Mouse (Mus musculus) gastrocnemius, postnatal 4 days (tissue): ENCODE data around the gene Rprml. TPM values are rescaled to one million over a fixed set of nuclear protein-coding genes. Genes with fewer than 3 reads are reported as not detected.

Experiments
- DNase-seq, 2 experiments: peaks; one replicate each; pipeline ENCODE4 v3.0.0; 2021 to 2022; ENCODE audit warnings: low spot score in 2 of 2, mixed read lengths in 2 of 2
- total RNA-seq, 2 experiments: library from RNA; stranded (reverse); gene quantifications; 2 replicates each; pipeline ENCODE4 v1.2.3; 2021

Gene Rprml
- total RNA-seq, 2 experiments from 2014 or later = 0.27 TPM; not detected in 1

- no peak for DNase-seq
Measured at GRCm38 (mm10) chr11:103663119-103663518, 13.7 kb downstream of the Rprml start.

- no peak for DNase-seq
Measured at GRCm38 (mm10) chr11:103665695-103666094, 16.3 kb downstream of the Rprml start.

- no peak for DNase-seq
Measured at GRCm38 (mm10) chr11:103666181-103666906, 17.0 kb downstream of the Rprml start.

- no peak for DNase-seq
Measured at GRCm38 (mm10) chr11:103666907-103667426, 17.6 kb downstream of the Rprml start.

- no peak for DNase-seq
Measured at GRCm38 (mm10) chr11:103675556-103675955, 26.2 kb downstream of the Rprml start.

GRCm38 (mm10) chr11:103677042-103677441 is 27.7 kb downstream of the Rprml start:
- DNase-seq = peak in 1 of 2 experiments; percentile 27

- no peak for DNase-seq
Measured at GRCm38 (mm10) chr11:103683667-103684334, 34.4 kb downstream of the Rprml start.

- no peak for DNase-seq
Measured at GRCm38 (mm10) chr11:103685261-103685736, 35.9 kb downstream of the Rprml start.

GRCm38 (mm10) chr11:103686706-103687105 is 37.3 kb downstream of the Rprml start:
- DNase-seq = no peak

GRCm38 (mm10) chr11:103688271-103688979 is 39.1 kb downstream of the Rprml start:
- DNase-seq = no peak

GRCm38 (mm10) chr11:103688980-103689378 is 39.6 kb downstream of the Rprml start:
- no peak for DNase-seq

GRCm38 (mm10) chr11:103691036-103691435 is 41.7 kb downstream of the Rprml start:
- no peak for DNase-seq

- DNase-seq = no peak
Measured at GRCm38 (mm10) chr11:103693241-103693640, 43.9 kb downstream of the Rprml start.

GRCm38 (mm10) chr11:103696851-103697564 is 47.6 kb downstream of the Rprml start:
- peak in 1 of 2 experiments; percentile 22 for DNase-seq

- DNase-seq = peak; percentile 72 to 88
Measured at GRCm38 (mm10) chr11:103697565-103698176, 48.3 kb downstream of the Rprml start, which contains the start of gene Gosr2. Gene Gosr2, minus strand, starts transcription at chr11:103697898.

GRCm38 (mm10) chr11:103698226-103698625 is 48.9 kb downstream of the Rprml start:
- no peak for DNase-seq
